Mouse (Mus musculus): ENCODE measurements around the gene Creb1. TPM values are rescaled to one million over a fixed set of nuclear protein-coding genes. Genes with fewer than 3 reads are reported as not detected.

The Creb1 gene
- total RNA-seq (2021), result 10 to 100 TPM; 28.9 to 32.6 TPM

DNA sequence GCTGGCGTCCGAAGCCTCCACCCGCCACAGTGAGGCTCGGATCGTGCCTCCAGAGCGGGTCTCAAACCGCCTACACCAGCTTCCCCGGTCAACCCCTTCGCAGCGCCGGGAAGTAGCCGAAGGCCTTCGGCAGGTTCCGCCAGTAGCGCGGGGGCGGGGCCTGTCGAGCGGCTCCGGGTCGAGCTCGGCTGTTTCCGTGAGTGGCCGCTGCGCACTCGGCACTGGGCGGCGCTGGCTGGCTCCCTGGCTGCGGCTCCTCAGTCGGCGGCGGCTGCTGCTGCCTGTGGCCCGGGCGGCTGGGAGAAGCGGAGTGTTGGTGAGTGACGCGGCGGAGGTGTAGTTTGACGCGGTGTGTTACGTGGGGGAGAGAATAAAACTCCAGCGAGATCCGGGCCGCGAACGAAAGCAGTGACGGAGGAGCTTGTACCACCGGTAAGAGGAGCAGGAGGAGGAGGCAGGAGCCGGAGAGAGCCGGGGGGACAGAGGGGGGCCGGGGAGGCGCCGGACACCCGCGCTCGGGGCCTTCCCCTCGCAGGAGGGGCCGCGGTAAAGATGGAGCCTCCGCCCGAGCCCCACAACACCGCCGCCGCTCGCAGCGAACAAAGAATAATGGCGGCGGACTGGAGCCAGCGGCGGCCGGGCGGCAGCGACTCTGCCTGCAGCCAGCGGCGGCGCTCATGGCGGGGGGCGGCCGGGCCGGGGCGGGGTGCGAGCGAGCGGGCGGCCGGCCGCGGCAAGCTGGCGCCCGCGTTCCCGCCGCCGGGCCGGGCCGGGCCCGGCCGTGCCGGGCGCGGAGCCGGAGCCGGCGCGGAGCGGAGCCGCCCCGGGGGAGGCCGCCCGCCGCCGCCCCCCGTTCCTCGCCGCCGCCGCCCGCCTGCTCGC, at the start of gene Creb1:
Gene Creb1, plus strand, starts transcription at position 57 of the 882 bp plus-strand sequence.
- peak; percentile 97 for DNase-seq (ENCODE audit: low spot score)
- intact Hi-C loops (cut with DNase I), result loop anchor here (5.0 to 10.0 kb wide), 4 partner anchors 84 to 1358 kb away; partner anchors contain the start of genes Ccnyl1, Eef1b2, Mettl21a and Ndufs1

DNA sequence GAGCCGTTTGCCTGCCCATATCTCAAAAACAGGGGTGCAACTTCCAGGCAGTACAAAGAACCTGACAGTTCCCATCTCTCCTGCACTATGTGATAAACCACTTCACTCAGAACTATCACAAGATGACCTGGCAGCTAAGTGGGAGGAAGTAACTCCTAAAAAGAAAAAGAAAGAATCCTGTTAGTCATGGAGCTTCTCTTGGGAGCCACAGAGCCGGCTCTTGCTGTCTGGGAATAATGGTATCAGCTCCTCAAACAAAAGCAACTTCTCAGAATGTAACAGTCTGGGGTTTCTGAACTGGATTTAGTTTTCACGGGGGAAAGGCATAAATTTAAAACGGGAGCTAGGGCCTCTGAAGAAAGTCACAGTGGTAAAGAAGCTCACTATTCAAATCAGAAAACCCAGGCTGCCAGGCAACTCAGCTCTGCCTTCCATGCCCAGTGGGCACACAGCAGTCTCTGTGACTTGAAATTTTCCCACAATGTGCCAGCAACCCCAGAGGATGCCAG, 43.9 kb upstream of the Creb1 start:
- intact Hi-C loops (cut with DNase I), result no loop called here
- no peak for DNase-seq (ENCODE audit: low spot score)

DNA sequence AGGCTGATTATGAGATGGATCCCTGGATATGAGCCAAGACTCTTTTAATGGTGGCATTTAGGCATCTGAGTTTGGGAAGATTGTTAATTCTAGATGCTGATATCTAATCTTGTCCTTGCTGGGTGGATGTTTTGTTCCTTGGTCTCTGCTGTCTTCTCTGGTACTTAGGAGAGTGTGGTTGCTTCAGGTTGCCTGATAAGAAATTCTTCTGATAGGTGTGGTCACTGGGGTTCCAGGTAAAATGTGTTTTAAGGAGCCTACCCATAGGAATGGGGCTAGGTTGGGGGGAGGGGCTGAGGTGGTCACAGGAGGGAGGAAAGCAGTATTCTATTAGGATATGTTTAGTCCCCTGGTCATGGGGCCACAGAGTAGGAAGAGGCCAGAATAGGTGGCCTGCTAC, 35.6 kb upstream of the Creb1 start:
- no peak for DNase-seq (ENCODE audit: low spot score)
- intact Hi-C loops (cut with DNase I), result no loop called here

DNA sequence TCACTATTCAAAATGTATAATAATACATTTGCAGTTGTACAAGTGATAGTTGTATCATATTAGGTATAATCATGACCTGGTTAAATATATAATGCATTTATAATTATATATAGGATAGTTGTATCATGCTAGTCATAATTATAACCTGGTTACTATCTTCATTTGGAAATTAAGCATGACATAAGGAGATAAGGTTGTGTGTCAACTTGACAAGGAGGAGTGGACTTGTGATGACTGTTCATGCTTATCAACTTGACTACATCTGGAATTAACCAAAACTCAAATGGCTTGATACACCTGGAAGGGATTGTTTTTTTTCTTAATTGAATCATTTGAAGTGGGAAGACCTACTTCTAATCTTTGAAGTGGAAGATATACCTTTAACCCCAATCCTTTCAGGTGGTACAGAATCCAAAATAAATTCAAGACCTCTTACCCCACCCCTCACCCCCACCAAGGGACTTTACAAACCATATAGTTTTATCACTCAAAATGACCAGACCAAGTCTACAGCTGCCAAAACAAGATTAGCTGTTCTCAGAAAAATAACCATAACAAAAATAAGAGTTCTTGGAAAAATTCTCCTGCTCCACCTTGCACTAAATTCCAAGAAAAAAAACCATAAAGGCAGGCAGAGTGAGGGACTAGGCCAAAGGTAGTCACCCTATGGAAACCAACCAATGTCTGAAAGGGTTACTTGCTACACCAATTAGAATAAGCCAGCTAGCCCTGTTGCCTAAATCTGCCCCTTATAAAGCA, 30.9 kb upstream of the Creb1 start:
- intact Hi-C loops (cut with DNase I), result no loop called here

DNA sequence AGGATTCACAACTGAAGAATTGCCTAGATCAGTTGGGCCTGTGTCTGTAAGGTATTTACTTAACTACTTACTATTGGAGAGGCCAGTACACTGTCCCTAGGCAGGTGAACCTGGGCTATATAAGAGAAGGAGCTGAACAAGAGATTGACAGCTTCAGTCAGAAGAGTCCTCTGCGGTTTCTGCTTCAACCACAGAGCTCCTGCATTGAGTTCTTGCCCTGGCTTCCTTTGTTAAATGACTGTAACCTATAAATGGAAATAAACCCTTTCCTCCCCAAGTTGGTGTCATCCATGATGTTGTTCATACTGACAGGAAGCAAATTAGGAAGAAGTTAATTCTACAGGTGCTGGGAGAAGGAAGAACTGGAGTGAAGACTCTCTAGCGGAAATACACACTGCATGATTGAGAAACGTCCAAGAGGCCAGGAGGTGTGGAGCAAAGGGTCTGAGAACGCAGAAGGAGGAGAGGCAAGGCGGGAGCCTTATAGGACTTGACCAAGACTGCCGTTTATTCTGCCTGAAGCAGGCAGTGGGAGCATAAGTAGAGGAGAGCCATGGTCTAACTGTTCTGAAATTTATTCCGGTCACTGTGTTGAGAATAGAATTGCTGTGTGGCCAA, 23.9 kb upstream of the Creb1 start:
- intact Hi-C loops (cut with DNase I), result no loop called here
- DNase-seq (ENCODE audit: low spot score), result no peak

More for the DNA sequence above, 30.9 kb upstream of the Creb1 start:
- no peak for DNase-seq (ENCODE audit: low spot score)

DNA sequence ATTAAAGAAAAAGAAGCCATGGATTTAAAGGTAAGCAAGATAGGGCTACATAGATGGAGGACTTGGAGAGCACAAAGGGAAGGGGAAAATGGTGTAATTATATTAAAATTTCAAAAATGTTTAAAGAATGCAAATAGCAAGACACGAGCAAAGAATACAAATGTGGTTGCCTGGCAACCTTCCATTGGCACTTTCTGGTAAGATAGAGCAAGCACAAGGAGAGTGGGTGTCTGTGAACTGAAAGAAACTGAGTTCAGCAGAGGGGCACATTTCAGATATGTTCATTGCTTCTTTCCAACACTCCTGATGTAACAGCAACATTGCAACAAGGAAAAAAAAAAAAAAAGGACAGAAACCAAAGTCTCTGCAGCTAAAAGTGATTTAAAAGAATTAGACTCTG, 22.8 kb upstream of the Creb1 start:
- intact Hi-C loops (cut with DNase I), result no loop called here
- DNase-seq (ENCODE audit: low spot score), result no peak

DNA sequence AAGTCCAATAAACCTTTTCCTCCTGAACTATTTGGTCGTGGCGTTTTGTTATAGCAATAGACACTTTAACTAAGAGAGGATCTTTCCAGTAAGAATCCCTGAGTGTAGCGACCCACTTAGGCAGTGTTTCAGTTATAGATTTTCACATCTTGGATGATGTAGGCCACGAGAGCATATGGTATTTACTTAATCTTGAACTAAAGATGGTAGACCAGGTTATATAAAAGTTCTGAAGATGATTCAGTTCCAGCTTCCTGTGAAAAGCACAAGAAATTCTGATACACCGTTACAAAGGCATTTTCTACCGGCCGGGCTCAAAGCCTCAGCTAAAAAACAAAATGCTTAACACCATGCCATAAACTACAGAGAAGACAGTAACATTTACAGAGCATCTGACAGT, 18.3 kb upstream of the Creb1 start:
- intact Hi-C loops (cut with DNase I), result no loop called here
- no peak for DNase-seq (ENCODE audit: low spot score)

DNA sequence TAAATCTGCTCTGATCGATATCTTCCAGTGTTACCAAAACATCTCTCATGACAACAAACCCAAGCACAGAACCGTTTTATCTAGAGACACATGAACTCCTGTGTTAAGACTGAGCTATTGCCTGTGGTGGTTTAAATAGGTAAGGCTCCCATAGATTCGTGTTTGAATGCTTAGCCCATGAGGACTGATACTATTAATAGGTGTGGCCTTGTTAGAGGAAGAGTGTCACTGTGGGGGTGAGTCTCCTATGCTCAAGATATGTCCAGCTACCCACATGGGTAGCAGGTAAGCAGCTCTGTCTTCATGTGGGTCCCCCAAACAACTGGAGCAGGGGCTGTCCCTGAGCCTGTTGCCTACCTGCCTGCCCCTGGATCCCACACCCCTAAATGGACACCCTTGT, 15.9 kb upstream of the Creb1 start:
- no peak for DNase-seq (ENCODE audit: low spot score)

DNA sequence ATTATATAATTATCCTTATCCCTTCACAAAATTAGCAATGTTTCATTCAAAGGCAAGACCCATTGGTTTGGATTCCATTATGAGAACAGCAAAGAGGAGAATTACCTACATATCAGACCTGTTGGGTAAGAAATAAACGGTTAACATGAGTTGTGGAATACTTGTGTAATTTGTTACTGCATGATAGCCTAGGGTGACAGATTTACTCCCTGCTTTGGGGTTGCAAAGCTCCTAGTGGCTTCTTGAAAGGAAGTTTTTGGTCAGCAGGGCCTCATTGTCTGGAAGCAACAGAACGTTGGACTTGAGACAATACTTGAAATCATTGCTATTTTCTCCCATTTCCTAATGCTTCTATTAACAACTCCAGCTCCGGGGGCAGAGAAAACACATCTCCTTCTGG, 14.0 kb upstream of the Creb1 start:
- intact Hi-C loops (cut with DNase I), result no loop called here
- DNase-seq (ENCODE audit: low spot score), result no peak

More for the DNA sequence above, 15.9 kb upstream of the Creb1 start:
- intact Hi-C loops (cut with DNase I), result no loop called here

DNA sequence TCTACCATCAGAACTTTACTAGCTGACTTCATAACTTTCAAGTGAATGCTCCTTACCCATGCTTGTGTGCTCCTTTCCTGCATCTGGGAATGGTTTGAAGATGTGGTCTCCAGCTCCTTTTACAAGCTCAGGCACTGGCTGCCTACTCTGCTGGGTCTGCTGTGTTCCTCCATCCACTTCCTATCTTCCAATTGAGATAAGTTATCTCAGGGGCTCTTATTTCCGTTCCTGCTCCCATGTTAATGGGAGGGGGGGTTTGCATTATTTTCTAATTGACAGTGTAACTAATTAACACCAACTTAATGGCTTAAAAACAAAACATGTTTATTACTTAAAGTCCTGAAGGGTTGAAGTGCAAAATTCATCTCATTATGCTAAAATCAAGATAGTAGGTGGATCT, 13.1 kb upstream of the Creb1 start:
- intact Hi-C loops (cut with DNase I), result no loop called here
- no peak for DNase-seq (ENCODE audit: low spot score)

DNA sequence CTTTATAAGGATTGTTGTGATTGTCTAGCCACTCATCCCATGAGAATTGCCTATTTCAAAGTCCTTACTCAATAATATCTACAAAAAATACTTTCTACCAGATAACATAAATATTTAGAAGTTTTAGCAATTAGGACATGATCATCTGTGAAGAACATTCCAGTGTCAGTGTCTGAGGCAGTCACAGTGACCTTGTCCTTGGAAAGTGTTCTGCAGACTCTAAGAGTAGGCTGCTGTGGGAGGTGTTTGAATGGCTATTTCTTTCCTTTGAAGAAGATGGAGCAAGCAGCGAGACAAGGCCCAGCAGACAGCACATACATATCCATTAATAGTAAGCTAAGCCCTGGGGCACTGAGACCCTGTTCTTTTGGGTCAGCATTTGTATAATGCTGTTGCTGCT, 12.5 kb upstream of the Creb1 start:
- no peak for DNase-seq (ENCODE audit: low spot score)
- intact Hi-C loops (cut with DNase I), result no loop called here

DNA sequence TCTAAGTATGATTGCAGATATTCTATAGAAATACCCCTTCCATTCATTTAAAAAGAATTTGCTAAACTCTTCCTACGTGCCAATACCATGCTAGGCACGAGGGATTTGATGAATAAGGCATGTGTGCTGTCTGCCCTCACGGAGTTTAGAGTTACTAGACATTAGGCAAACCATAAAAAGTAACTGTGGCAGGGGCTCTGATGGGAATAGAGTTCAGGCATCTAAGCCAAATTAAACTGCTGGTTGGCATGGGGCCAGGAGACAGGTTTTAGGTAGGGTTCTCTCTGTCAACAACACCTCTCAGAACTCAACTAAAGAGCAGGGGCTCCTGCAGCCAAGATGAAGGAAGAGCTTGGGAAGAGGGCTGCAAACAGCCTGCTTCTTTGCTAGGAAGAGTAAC, 10.7 kb upstream of the Creb1 start:
- DNase-seq (ENCODE audit: low spot score), result no peak
- intact Hi-C loops (cut with DNase I), result no loop called here

DNA sequence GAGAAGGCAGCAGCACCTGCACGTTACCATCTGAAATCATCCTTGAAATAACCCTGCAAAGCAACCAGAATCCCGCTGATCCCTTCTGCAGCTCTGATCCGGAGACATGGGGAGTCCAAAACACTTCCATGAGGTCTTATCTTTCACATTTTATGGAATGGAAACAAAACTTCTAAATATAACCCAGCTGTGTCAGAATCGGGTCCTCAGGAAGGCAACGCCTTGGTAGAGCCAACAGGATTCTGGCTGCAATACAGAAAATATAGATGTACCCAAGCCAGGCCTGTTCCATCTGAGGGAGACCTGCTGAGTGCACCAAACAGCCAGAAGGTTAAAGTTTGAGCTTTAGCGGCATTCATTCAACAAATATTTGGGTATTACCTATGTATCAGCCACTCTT, 9.8 kb upstream of the Creb1 start:
- intact Hi-C loops (cut with DNase I), result no loop called here
- no peak for DNase-seq (ENCODE audit: low spot score)

DNA sequence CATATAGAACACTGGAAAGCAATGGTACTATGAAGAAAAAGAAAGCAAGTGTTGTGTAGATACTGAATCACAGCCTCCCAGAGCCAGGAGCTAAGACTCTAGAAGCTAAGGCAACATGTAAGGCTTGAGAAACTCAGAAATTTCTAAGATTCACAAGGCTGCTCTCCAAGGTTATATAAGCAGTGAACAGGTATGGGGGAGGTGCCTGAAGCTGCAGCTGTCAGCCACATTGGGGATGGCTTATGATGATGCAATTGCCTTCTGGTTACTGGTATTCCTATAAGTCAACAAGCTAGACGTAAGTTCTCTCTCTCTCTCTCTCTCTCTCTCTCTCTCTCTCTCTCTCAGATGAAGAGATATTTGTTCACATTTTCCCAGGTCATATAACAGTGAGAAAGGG, 9.3 kb upstream of the Creb1 start:
- intact Hi-C loops (cut with DNase I), result no loop called here
- DNase-seq (ENCODE audit: low spot score), result no peak

DNA sequence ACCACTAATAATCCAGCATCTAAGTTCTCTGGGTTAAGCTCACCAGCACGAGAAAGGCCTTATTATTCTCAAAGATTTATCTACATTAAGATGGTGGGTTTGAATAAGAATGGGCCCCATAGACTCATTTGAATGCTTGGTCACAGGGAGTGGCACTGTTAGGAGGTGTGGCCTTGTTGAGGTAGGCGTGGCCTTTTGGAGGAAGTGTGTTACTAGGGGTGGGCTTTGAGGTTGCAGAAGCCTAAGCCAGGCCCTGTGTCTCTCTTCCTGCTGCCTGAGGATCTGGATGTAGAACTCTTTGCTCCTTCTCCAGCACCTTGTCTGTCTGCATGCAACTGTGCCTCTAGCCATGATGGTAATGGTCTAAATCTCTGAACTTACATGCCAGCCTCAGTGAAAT, 7.8 kb upstream of the Creb1 start:
- no peak for DNase-seq (ENCODE audit: low spot score)
- intact Hi-C loops (cut with DNase I), result no loop called here

DNA sequence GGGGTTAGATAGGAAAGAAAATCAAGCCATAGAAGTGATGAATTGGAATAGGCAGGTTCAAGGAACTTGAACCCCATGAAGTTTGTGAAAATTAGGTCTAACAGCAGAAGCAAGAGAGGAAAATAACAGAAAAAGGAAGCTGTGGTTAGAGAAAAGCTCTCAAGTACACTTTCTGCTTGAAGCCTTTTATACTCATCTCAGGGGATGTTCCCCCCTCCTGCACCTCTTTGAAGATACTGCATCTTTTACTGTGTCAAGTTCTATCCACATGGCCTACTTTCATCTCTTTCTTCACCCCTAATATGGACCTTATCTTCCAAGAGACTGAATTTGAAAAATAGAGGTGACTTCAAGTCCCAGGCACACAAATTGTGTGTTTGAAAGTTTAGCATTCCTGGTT, 4.8 kb upstream of the Creb1 start:
- DNase-seq (ENCODE audit: low spot score), result no peak
- intact Hi-C loops (cut with DNase I), result no loop called here

DNA sequence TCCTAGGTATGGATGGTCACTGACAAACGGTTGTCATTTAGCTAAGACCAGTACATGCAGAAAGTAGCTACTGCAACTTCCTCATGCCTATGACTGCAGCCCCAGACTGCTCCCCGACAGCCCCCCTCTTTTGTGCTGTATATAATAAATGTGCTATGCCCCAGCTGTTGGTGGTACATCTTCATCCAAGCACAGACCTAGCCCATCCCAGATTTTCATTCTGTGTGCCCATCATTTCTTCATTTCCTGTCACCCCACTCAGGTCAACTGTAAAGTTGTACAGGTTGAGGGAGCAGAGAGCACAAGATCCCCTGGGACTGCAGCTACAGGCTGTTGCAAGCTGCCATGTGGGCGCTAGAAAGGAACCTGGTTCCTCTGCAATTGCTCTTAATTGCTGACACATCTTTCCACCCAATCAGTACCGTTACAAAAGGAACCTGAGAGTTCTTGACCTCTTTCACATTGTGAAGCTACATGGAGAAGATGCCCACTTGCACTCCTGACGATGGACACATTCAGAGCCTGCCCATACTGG, 2.6 kb upstream of the Creb1 start:
- DNase-seq (ENCODE audit: low spot score), result no peak
- intact Hi-C loops (cut with DNase I), result loop anchor here (5.0 to 10.0 kb wide), 4 partner anchors 87 to 1355 kb away; partner anchors contain the start of genes Ccnyl1, Eef1b2, Mettl21a and Ndufs1

DNA sequence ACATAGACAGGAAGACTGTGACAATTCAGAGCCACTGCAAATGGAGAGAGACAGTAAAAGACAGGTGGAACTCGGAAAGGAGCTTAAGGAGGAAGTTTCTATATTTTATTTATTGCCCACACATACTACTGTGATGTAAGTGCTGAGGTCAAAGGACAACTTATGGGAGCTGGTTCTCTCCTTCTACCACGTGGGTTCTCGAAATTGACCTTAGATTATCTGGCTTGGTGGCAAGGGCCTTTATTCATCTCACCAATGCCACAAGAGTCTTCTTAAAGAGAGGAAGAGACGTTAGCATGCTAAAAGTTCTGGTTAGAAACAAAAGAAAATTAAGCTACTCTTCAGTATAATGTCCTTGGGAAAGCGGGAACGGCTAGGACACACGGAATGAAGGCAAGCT, 897 bp upstream of the Creb1 start:
- intact Hi-C loops (cut with DNase I), result loop anchor here (5.0 to 10.0 kb wide), 4 partner anchors 86 to 1357 kb away; partner anchors contain the start of genes Ccnyl1, Eef1b2, Mettl21a and Ndufs1
- DNase-seq (ENCODE audit: low spot score), result no peak

DNA sequence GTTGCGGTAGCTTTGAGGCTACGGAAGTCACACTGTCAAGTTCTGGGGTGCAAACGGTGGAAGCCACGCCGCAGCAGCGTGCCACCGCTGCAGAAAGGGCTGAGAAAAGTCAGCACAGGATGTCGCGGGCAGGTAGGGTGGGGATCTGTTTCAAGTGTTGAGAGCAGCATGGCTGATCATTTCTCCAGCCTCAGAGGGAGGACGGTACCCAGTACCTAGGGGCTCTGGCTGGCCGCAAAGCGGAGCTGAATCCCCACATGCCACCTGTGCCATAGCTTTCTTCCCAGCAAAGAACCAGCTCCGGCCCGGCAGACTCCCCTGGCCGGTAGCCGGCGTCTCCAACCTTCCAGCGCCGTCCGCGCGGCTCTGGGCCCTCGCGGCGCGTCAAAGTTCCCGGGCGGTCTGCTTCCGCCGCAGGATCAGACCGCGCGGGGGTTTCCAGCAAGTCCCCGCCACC, 350 bp upstream of the Creb1 start:
- DNase-seq (ENCODE audit: low spot score), result no peak

More for the DNA sequence above, 350 bp upstream of the Creb1 start:
- intact Hi-C loops (cut with DNase I), result loop anchor here (5.0 to 10.0 kb wide), 4 partner anchors 85 to 1357 kb away; partner anchors contain the start of genes Ccnyl1, Eef1b2, Mettl21a and Ndufs1

Measured in heart, postnatal 25 days (tissue).